In genomic region chr10:78100989-78101780, GRCm38 (mm10) we compare ENCODE assay signal across 10 mouse cellular contexts. TPM values are rescaled to one million over a fixed set of nuclear protein-coding genes. Genes with fewer than 3 reads are reported as not detected.
DNase-seq lines count a peak whose midpoint lies in the region; ATAC-seq and TF ChIP-seq lines count a peak whose summit lies in the region.
"Had no signal": no experiment of that assay in that cellular context is flagged by ENCODE, and none has a peak within 500 bp of the region (broad histone marks: within the 10 kb centered on the region; RNA-seq: fewer than 3 reads in every experiment).

No protein-coding gene starts in this region.

- peak; percentile 77 for ATAC-seq in hindbrain, embryonic 14.5 days (ENCODE audit: low FRiP score)
- ATAC-seq in liver, postnatal 0 days, result peak; percentile 58; the same call in 1 of the 2 replicates
- ATAC-seq: Patski had no signal

- H3K4me3 ChIP-seq in hindbrain, embryonic 14.5 days (replicated peaks; ENCODE audit: low read length), result peak overlapping the region; percentile 16
- H3K4me3 ChIP-seq in liver, postnatal 0 days (ENCODE audit: low read depth, low read length), result no peak overlapping the region

- DNase-seq in lung, postnatal 36 days, result peak; percentile 10
- DNase-seq in lung, postnatal 14 days, result no peak
- peak; percentile 58 for DNase-seq in hindbrain, embryonic 14.5 days (ENCODE audit: low spot score)
- DNase-seq in liver, postnatal 0 days, result no peak
- no peak for DNase-seq in right cerebral cortex, postnatal 4 days
- no peak for DNase-seq in urinary bladder, postnatal 4 days (ENCODE audit: low spot score in 2 of 2)
- DNase-seq in thymus, postnatal 25 days, result no peak
- DNase-seq in cerebellum, adult 9-10 months, result no peak

- H3K9me3 ChIP-seq in hindbrain, embryonic 14.5 days (ENCODE audit: control insufficient read depth, low read length), result no peaks in the 10 kb centered on the region
- 0 out of 2 replicates have a peak, but pooled peaks cover 4% of the 10 kb centered on the region for H3K9me3 ChIP-seq in liver, postnatal 0 days (ENCODE audit: low read length)

- no peaks in the 10 kb centered on the region for H3K4me1 ChIP-seq in hindbrain, embryonic 14.5 days (replicated peaks; ENCODE audit: control insufficient read depth, insufficient read depth, low read length)
- H3K4me1 ChIP-seq in liver, postnatal 0 days (ENCODE audit: insufficient read depth), result peaks cover 8% of the 10 kb centered on the region

- H3K4me2 ChIP-seq in hindbrain, embryonic 14.5 days (replicated peaks), result peak overlapping the region; percentile 50
- H3K4me2 ChIP-seq in liver, postnatal 0 days (ENCODE audit: low read depth, low read length), result peak overlapping the region; percentile 36

- no peak for TF ChIP-seq EP300 in liver, postnatal 0 days (IDR thresholded peaks at IDR 0.05; ENCODE audit: low read depth)

- no peak overlapping the region for H3K9ac ChIP-seq in hindbrain, embryonic 14.5 days
- no peak overlapping the region for H3K9ac ChIP-seq in liver, postnatal 0 days (replicated peaks)

- H3K27ac ChIP-seq in hindbrain, embryonic 14.5 days, result no peak overlapping the region
- no peak overlapping the region for H3K27ac ChIP-seq in liver, postnatal 0 days (ENCODE audit: low read depth)

- TF ChIP-seq CTCF in liver, postnatal 0 days (IDR thresholded peaks at IDR 0.05; ENCODE audit: low read depth), result no peak

- no peaks in the 10 kb centered on the region for H3K36me3 ChIP-seq in hindbrain, embryonic 14.5 days (replicated peaks; ENCODE audit: control insufficient read depth, insufficient read depth)
- H3K36me3 ChIP-seq in liver, postnatal 0 days (replicated peaks; ENCODE audit: insufficient read depth, low read length), result no peaks in the 10 kb centered on the region

- 38% methylated on average over 16 of the region's 16 CpGs for WGBS in hindbrain, embryonic 14.5 days
- 19% methylated on average over 16 of the region's 16 CpGs for WGBS in liver, postnatal 0 days (ENCODE audit: insufficient replicate concordance)

- H3K27me3 ChIP-seq in hindbrain, embryonic 14.5 days (ENCODE audit: control insufficient read depth, insufficient read depth, low read length), result no peaks in the 10 kb centered on the region
- no peaks in the 10 kb centered on the region for H3K27me3 ChIP-seq in liver, postnatal 0 days (ENCODE audit: insufficient read depth, low read length)
- H3K27me3 ChIP-seq: Patski had no signal

RNA-seq across cellular contexts. Expression of gene Icosl, which starts 32.1 kb away (rescaled TPM):
- polyA plus RNA-seq in hindbrain, embryonic 14.5 days (2014; fragmentation: Nextera tagmentation; extraction: Ambion mirVana), result 0.79 and 1.1 TPM in 2 replicates
- polyA plus RNA-seq in liver, postnatal 0 days (2015; fragmentation: Nextera tagmentation; extraction: Ambion mirVana), result 0.86 and 1.2 TPM in 2 replicates

RNA-seq across cellular contexts. Expression of gene Aire, which starts 57.8 kb away (rescaled TPM):
- 0.09 and 0.15 TPM in 2 replicates for polyA plus RNA-seq in hindbrain, embryonic 14.5 days (2014; fragmentation: Nextera tagmentation; extraction: Ambion mirVana)
- not detected in 2 replicates for polyA plus RNA-seq in liver, postnatal 0 days (2015; fragmentation: Nextera tagmentation; extraction: Ambion mirVana)

RNA-seq across cellular contexts. Expression of gene Dnmt3l, which starts 59.4 kb away (rescaled TPM):
- not detected in 2 replicates for polyA plus RNA-seq in hindbrain, embryonic 14.5 days (2014; fragmentation: Nextera tagmentation; extraction: Ambion mirVana)
- not detected in 2 replicates for polyA plus RNA-seq in liver, postnatal 0 days (2015; fragmentation: Nextera tagmentation; extraction: Ambion mirVana)
- polyA plus RNA-seq: spleen, adult 2 months had no signal

Comparison
In these comparisons a context has a peak if more than half of its experiments do, and no peak if none do; other contexts are left out.
1. DNase-seq: peak in lung, postnatal 36 days (single experiment) and hindbrain, embryonic 14.5 days (single experiment); none in lung, postnatal 14 days (single experiment), liver, postnatal 0 days (single experiment), right cerebral cortex, postnatal 4 days (single experiment), urinary bladder, postnatal 4 days (0 of 2), thymus, postnatal 25 days (single experiment) and cerebellum, adult 9-10 months (single experiment).